Mouse (Mus musculus): ENCODE results near the gene Mcu.

The Mcu gene

GRCm38 (mm10) chr10:59539533-59539875 lies 77.0 kb downstream of the Mcu start:
- intact Hi-C loops (cut with DNase I) = no loop called here

GRCm38 (mm10) chr10:59538767-59539532 lies 77.5 kb downstream of the Mcu start:
- intact Hi-C loops (cut with DNase I) = no loop called here

- intact Hi-C loops (cut with DNase I) = no loop called here
These were observed 78.4 kb downstream of the Mcu start for GRCm38 (mm10) chr10:59538063-59538462.

GRCm38 (mm10) chr10:59537579-59537978 lies 78.9 kb downstream of the Mcu start:
- intact Hi-C loops (cut with DNase I) = no loop called here

- intact Hi-C loops (cut with DNase I) = no loop called here
These were observed 84.2 kb downstream of the Mcu start for GRCm38 (mm10) chr10:59532256-59532655.

- intact Hi-C loops (cut with DNase I) = no loop called here
These were observed 88.7 kb downstream of the Mcu start for GRCm38 (mm10) chr10:59527819-59528218.

GRCm38 (mm10) chr10:59527311-59527710 lies 89.2 kb downstream of the Mcu start:
- intact Hi-C loops (cut with DNase I) = no loop called here

- intact Hi-C loops (cut with DNase I) = no loop called here
These were observed 91.8 kb downstream of the Mcu start for GRCm38 (mm10) chr10:59524675-59525074.

- intact Hi-C loops (cut with DNase I) = no loop called here
These were observed 92.6 kb downstream of the Mcu start for GRCm38 (mm10) chr10:59523826-59524331.

- intact Hi-C loops (cut with DNase I) = no loop called here
These were observed 95.8 kb downstream of the Mcu start for GRCm38 (mm10) chr10:59520701-59521100.

GRCm38 (mm10) chr10:59519411-59519810 lies 97.1 kb downstream of the Mcu start:
- intact Hi-C loops (cut with DNase I) = no loop called here

GRCm38 (mm10) chr10:59517201-59517600 lies 99.3 kb downstream of the Mcu start:
- intact Hi-C loops (cut with DNase I) = no loop called here

- intact Hi-C loops (cut with DNase I) = no loop called here
These were observed 101.6 kb downstream of the Mcu start for GRCm38 (mm10) chr10:59514739-59515464.

- intact Hi-C loops (cut with DNase I) = no loop called here
These were observed 104.3 kb downstream of the Mcu start for GRCm38 (mm10) chr10:59512173-59512572.

- intact Hi-C loops (cut with DNase I) = no loop called here
These were observed 105.0 kb downstream of the Mcu start for GRCm38 (mm10) chr10:59511427-59511963.

- intact Hi-C loops (cut with DNase I) = no loop called here
These were observed 105.6 kb downstream of the Mcu start for GRCm38 (mm10) chr10:59510713-59511426.

- intact Hi-C loops (cut with DNase I) = no loop called here
These were observed 107.3 kb downstream of the Mcu start for GRCm38 (mm10) chr10:59509197-59509596.

GRCm38 (mm10) chr10:59506711-59507110 lies 109.8 kb downstream of the Mcu start:
- intact Hi-C loops (cut with DNase I) = no loop called here

GRCm38 (mm10) chr10:59504291-59504690 lies 112.2 kb downstream of the Mcu start:
- intact Hi-C loops (cut with DNase I) = no loop called here

GRCm38 (mm10) chr10:59503433-59504210 lies 112.9 kb downstream of the Mcu start:
- intact Hi-C loops (cut with DNase I) = no loop called here

- intact Hi-C loops (cut with DNase I) = no loop called here
These were observed 114.1 kb downstream of the Mcu start for GRCm38 (mm10) chr10:59502381-59502780.
